Mouse (Mus musculus) testis, postnatal 14 days (tissue): ENCODE measurements around the gene Rps6ka5.
A peak's percentile ranks its signal among the peaks of the same experiment; 100 is the strongest.

Experiments
- DNase-seq: peaks from one replicate; pipeline ENCODE4 v3.0.0; 2021; ENCODE audit warnings: low spot score

Gene Rps6ka5

GRCm38 (mm10) chr12:100726651-100727050 lies at the start of gene Rps6ka5:
TSS of gene Rps6ka5 (minus strand) at chr12:100726983.
- DNase-seq = no peak

GRCm38 (mm10) chr12:100775911-100776581 lies 49.3 kb upstream of the Rps6ka5 start:
- DNase-seq = no peak

GRCm38 (mm10) chr12:100775291-100775690 lies 48.5 kb upstream of the Rps6ka5 start:
- no peak for DNase-seq

GRCm38 (mm10) chr12:100774756-100775155 lies 48.0 kb upstream of the Rps6ka5 start:
- no peak for DNase-seq

DNA sequence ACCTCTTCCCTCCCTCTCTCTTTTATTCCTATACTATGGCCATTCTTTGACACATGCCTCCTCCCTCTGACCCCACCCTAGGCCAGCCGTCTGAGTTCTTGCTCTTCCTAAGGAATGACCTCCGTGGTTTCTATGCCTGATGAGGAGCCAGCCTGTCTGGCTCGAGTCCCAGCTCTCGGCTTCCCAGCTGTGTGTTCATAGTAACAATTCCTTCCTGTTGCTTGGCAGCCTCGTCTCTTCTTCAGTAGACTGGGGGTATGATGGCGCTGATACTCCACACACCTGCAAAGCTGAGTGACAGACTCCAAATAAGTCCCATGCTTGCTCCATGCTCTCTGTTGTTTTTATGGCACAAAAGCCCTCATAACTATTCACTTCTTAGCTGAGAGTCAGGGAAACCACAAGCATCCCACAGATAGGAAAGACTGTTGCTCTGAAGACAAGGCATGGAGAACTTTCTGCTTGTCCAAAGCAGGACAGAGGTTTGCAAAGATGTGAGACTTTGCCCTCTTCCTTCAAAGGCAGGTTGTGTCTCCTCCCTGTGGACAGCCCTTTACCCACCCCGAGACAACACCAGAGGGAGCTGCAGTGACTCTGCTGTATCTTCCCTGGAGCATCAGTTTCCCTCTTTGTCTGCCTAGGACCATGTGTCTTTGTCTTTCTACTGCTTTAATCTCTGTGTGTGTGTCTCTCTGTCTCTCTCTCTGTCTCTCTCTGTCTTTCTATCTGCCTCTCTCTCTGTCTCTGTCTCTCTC lies 45.6 kb upstream of the Rps6ka5 start:
- DNase-seq = peak; percentile 17

DNA sequence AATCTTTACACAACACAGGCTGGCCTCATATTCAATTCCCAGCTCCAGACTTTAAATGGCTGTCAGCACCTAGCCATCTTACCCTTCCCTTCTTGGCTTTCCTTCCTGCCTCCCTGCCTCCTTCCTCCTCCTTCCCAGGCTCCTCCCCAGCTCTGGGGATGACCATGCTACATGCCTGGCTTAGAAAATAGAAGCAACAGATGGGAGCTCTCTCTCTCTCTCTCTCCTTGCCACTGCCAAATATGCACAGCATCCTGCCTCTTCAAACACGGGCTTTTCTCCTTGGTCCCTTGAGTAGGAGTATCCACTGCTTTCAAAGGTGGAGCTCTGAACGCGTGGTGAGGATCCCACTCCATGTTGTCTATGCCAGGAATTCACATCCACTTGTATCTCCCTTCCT lies 44.0 kb upstream of the Rps6ka5 start:
- no peak for DNase-seq

- no peak for DNase-seq
Observed at GRCm38 (mm10) chr12:100769871-100770270, 43.1 kb upstream of the Rps6ka5 start.

DNA sequence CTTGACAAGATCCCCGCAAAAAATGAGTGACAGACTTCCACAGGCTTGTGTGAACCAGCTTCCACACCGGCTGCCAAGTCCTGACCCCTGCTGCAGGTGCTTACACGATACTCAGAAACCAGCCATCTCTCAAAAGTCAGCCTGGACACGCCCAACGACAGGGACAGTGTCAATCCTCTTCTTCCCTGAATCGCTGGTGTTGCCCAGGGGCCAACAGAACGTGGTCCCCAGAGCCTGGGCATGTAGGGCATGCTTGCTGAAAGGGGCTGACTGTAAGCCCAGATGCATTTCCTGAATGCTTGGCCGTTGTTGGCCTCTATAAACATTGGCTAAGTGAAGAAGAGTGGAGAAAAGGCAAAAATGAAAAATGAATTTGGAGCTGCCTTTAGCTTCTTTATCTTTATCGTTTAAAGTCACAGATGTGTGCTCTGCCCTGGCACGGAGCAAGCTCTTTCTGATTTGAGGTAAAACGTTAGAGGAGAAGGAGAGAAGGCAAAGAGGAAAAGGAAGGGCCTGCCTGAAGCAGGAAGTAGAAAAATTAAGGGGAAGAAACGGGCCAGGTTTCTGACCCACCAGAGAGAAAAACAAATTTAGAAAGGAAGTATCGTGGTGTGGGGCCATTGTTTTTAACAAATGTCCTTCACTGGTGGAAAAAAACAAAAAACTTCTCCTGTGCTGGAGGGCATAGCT lies 37.7 kb upstream of the Rps6ka5 start:
- no peak for DNase-seq

GRCm38 (mm10) chr12:100762663-100763425 lies 36.1 kb upstream of the Rps6ka5 start:
- DNase-seq = no peak

- DNase-seq = no peak
Observed at GRCm38 (mm10) chr12:100757427-100757826, 30.6 kb upstream of the Rps6ka5 start.

DNA sequence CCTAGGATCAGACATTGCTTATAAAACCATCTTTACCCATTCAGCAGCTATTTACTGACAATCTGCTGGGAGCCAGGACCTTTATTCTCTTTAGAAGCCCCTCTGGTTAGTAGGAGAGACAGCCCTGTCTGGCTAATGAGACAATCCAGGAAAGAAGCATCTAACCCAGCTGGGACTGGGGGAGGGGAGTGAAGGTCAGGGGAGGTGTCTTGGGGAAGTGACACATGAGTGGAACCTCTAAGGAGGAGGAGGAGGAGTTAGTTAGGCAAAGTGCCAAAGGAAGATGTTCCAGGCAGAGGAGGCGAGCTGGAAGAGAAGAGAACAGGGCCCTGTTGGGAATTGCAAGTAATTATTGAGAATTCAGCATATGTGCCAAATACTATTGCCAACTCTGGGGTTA lies 26.9 kb upstream of the Rps6ka5 start:
- no peak for DNase-seq

- DNase-seq = no peak
Observed at GRCm38 (mm10) chr12:100752977-100753376, 26.2 kb upstream of the Rps6ka5 start.

- no peak for DNase-seq
Observed at GRCm38 (mm10) chr12:100742468-100742867, 15.7 kb upstream of the Rps6ka5 start.

DNA sequence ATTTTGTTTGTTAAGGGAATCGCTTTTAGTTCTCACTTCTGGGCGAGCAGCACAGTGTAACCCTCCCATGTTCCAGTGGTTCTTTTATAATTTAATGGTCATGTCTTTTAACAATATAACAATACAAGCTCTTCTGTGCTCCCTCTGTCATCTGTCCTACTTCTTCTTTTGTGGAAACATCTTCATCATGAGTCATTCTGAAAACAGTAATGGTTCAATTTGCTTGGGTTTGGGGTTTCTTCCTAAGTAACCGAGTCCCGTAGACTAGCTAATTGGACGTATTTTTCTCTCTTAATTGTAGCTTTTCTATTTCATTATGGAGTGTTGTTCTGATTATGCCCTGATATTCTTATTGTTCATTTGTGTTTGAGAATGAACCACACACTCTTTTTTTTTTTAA lies 13.5 kb upstream of the Rps6ka5 start:
- DNase-seq = no peak

- no peak for DNase-seq
Observed at GRCm38 (mm10) chr12:100739011-100739570, 12.3 kb upstream of the Rps6ka5 start.

DNA sequence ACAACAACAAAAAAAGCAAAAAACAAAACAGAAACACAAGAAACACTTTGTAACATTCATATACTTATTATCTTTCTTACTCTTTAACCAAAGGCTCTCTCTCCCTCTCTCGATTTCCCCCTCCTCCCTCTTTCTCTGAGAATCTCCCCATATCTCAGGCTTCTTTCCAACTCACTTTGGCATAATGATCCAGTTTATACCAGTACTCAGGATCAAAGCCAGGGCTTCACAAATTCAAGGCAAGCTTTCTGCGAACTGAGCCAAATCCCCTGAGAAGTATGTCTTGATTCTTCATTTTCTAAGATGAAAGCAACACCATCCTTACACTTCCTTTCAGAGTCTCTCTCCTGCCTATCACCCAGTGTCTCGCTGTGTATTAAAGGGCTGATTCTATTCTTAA lies 11.7 kb upstream of the Rps6ka5 start:
- no peak for DNase-seq

DNA sequence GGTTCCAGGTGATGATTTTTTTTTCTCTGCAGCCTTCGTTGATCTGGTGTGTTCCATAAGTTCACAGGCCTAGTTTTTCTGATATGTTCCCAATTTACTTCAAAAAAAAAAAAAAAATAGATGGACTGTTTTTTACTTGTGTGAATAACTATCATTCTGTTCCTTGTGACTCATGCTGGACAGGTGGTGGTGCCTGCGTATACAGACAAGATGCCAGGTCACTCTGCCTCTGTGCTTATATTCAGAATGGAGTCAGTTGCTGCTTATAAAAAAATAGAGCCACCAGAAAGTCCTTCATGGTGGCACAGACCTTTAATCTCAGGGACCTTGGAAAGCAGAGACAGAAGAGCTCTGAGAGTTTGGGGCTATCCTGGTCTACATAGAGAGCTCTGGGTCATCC lies 8.8 kb upstream of the Rps6ka5 start:
- DNase-seq = no peak

- DNase-seq = no peak
Observed at GRCm38 (mm10) chr12:100735156-100735555, 8.4 kb upstream of the Rps6ka5 start.

DNA sequence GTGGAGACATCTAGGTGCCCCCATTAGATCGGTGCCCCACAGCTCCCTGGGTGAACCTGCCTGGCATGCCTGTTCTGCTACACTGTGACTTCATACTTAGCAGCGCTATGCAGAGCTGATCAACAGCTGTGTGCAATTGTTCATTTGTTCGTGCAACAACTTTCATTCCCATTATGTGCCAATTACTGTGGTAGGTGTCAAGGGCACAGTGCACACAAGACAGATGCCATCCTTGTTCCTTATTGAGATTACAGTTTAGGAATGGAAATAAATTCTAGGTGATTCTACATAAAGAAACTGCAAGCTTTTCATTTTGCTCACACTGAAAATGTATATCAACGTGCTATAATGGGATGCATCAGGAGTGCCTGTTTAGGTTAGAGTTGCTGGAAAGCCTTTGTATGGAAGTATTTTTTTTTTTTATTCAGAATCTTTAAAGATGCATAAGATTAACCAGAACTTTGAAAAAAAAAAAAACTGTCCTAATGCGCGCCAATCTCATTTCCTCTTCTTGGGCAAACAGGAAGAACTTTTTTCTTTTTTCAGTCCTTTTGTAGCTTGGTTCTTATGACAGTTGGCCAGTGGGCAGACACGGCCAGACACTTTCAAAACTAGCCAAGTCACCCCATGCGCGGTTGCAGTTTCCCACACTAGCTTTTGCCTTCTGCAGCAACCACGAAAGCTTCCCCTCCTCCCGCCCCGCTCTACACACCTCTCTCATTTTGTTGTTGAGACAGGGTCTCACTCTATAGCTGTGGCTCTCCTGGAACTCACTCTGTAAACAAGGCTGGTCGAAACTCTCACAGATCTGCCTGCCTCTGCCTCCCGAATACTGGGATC lies 2.1 kb upstream of the Rps6ka5 start:
- DNase-seq = no peak

- no peak for DNase-seq
Observed at GRCm38 (mm10) chr12:100727891-100728290, 1.1 kb upstream of the Rps6ka5 start.

DNA sequence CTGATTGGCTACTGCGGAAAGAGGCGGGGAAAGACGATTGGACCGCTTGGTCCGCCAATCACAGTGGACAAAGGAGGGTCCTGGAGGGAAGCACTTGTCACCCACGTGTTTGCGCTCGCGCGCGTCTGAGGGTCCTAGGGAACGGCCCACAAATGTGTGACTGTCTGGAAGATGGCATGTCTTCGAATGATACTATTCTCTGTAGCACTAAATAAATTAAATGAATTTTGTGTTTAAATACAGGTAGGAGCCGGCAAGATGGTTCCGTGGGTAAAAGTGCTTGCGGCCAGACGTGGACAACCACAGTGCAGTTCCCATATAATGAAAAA lies 1.4 kb downstream of the Rps6ka5 start:
- no peak for DNase-seq
